Mouse (Mus musculus): Measurements from ENCODE around the gene Vps13d.

GRCm38 (mm10) chr4:145022815-145023214 lies 172.0 kb downstream of the Vps13d start:
- no peak for TF ChIP-seq CTCF (IDR thresholded peaks at IDR 0.05; ENCODE audit: low read depth, low read length)
- no peak for TF ChIP-seq POLR2A (IDR thresholded peaks at IDR 0.05; ENCODE audit: insufficient read depth, low read length)
